Mouse (Mus musculus) liver, postnatal 0 days (tissue): ENCODE results near the gene Ercc4.

ENCODE experiments used
- CTCF ChIP-seq: sonication (generic); IDR thresholded peaks from 2 replicates; pipeline ENCODE4 v1.5.1; 2016; ENCODE audit warnings: antibody characterized with exemption, low read depth
- EP300 ChIP-seq: IDR thresholded peaks from 2 replicates; pipeline ENCODE4 v1.6.1; 2016; ENCODE audit warnings: antibody characterized with exemption, low read depth, mild to moderate bottlenecking

DNA sequence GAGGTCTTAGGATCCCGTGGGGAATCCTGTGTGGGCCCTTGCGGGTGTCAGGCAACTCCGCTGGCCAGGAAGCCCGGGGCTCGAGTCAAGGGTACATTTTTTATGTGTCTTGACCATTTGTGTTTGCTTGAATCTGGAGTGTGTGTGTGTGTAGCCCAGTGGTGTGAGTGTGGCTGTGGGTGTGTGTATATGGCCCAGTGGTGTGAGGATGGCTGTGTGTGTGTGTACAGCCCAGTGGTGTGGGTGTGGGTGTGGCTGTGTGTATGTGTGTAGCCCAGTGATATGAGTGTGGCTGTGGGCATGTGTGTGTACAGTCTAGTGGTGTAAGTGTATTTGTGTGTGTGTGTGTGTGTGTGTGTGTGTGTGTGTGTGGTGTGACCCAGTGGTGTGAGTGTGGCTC, 73.0 kb downstream of the Ercc4 start:
- TF ChIP-seq CTCF, result no peak
- TF ChIP-seq EP300, result no peak
